Mouse (Mus musculus) liver, postnatal 0 days (tissue): Measurements from ENCODE around the gene Dnajb14.

ENCODE experiments used
- CTCF ChIP-seq: sonication (generic); IDR thresholded peaks from 2 replicates; pipeline ENCODE4 v1.5.1; 2016; ENCODE audit warnings: antibody characterized with exemption, low read depth
- EP300 ChIP-seq: IDR thresholded peaks from 2 replicates; pipeline ENCODE4 v1.6.1; 2016; ENCODE audit warnings: antibody characterized with exemption, low read depth, mild to moderate bottlenecking

- no peak for TF ChIP-seq CTCF
- no peak for TF ChIP-seq EP300
Measured at GRCm38 (mm10) chr3:137838160-137838559, 29.3 kb upstream of the Dnajb14 start.
